Mouse (Mus musculus) heart, postnatal 0 days (tissue): Measurements from ENCODE around the gene Prpf8.

Source experiments
- CTCF ChIP-seq: IDR thresholded peaks from 2 replicates; pipeline ENCODE4 v1.5.1; 2016; ENCODE audit warnings: antibody characterized with exemption, control low read depth, low read depth
- EP300 ChIP-seq: IDR thresholded peaks from 2 replicates; pipeline ENCODE4 v1.6.1; 2016; ENCODE audit warnings: antibody characterized with exemption, low read depth

DNA sequence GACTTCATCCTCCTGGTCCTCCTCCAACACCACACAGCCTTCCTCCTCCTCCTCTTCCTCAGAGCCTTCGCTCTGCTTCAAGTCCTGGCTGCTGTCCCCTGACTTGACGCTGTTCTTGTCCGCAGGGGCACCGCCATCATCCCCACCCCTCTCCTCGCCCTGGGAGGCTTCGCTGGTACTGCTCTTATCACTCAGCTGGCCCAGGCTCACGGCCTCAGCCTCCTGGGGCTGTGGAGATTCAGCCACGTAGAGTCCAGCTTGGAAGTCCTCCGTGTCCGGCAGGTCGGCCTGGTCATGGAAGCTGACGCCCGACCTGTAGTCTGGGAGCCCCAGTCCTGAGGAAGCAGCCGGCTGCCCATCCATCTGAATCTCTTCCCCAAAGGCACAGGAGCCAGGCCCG, 35.7 kb upstream of the Prpf8 start:
- no peak for TF ChIP-seq CTCF
- no peak for TF ChIP-seq EP300
